Mouse (Mus musculus): Measurements from ENCODE around the gene Utp6.

- no peak for TF ChIP-seq ZC3H11A (IDR thresholded peaks at IDR 0.05; ENCODE audit: borderline replicate concordance, low read depth, low read length)
- no peak for TF ChIP-seq HCFC1 (IDR thresholded peaks at IDR 0.05; ENCODE audit: borderline replicate concordance, insufficient read depth, low read length)
- TF ChIP-seq CHD2 (IDR thresholded peaks at IDR 0.05; ENCODE audit: low read depth, low read length) = no peak
- no peak for TF ChIP-seq MAFK (IDR thresholded peaks at IDR 0.05; ENCODE audit: insufficient read depth, low read depth, low read length)
Observed at GRCm38 (mm10) chr11:79922766-79923165, 39.4 kb downstream of the Utp6 start.
